Mouse (Mus musculus) liver, embryonic 14.5 days (tissue): ENCODE data around the gene Spin1. TPM values are rescaled to one million over a fixed set of nuclear protein-coding genes. Genes with fewer than 3 reads are reported as not detected.
"Not testable (repeated sequence)": the region's sequence is repeated elsewhere in the genome, so short reads cannot be mapped to it uniquely, and the experiment has no call there.

Source experiments
- ATAC-seq: fragments of 200-750 bp; cut with Nextera tagmentation; 2 replicates; pipeline ENCODE4 v1.8.0; 2017; ENCODE audit warnings: moderate number of reproducible peaks, mild to moderate bottlenecking, moderate library complexity; ENCODE audit not compliant: insufficient read depth
- DNase-seq, 3 experiments: peaks; one replicate each; pipeline ENCODE4 v3.0.0-alpha.2; 2012 to 2013; ENCODE audit warnings: low read depth in 3 of 3, low spot score in 3 of 3
- H3K27ac ChIP-seq: fragments of 300-500 bp; sonication (generic); 2 replicates; pipeline ENCODE4 v1.5.1; 2014; ENCODE audit warnings: moderate library complexity, mild to moderate bottlenecking, control low read depth, inconsistent platforms
- H3K27me3 ChIP-seq: fragments of 300-500 bp; sonication (generic); 2 replicates; pipeline ENCODE4 v1.6.1; 2014; ENCODE audit warnings: mild to moderate bottlenecking, low read length, moderate library complexity; ENCODE audit not compliant: control insufficient read depth, insufficient read depth
- H3K36me3 ChIP-seq: fragments of 300-500 bp; sonication (generic); replicated peaks from 2 replicates; pipeline ENCODE4 v1.6.1; 2014; ENCODE audit warnings: low read depth; ENCODE audit not compliant: control insufficient read depth, insufficient read depth
- H3K4me1 ChIP-seq, 2 experiments: fragments of 200-500 bp in 1 of 2; fragments of 300-500 bp in 1 of 2; sonication (generic) in 1 of 2; replicated peaks; 2 replicates each; pipeline ENCODE4 v1.6.1; 2012 to 2014; ENCODE audit warnings: antibody characterized with exemption in 1 of 2, inconsistent platforms in 1 of 2, low read length in 1 of 2; ENCODE audit not compliant: control insufficient read depth in 2 of 2, insufficient read depth in 2 of 2
- H3K4me2 ChIP-seq: fragments of 300-500 bp; sonication (generic); 2 replicates; pipeline ENCODE4 v1.6.1; 2014; ENCODE audit warnings: low read depth, mild to moderate bottlenecking, control low read depth, moderate library complexity
- H3K4me3 ChIP-seq, 2 experiments: fragments of 200-500 bp in 1 of 2; fragments of 300-500 bp in 1 of 2; sonication (generic) in 1 of 2; 2 replicates each; pipeline ENCODE4 v1.5.1; 2012 to 2014; ENCODE audit warnings: low read depth in 2 of 2, low read length in 2 of 2, mild to moderate bottlenecking in 2 of 2, control low read depth in 1 of 2, inconsistent platforms in 1 of 2, moderate library complexity in 1 of 2; ENCODE audit not compliant: insufficient read depth in 1 of 2
- H3K9ac ChIP-seq: fragments of 300-500 bp; sonication (generic); replicated peaks from 2 replicates; pipeline ENCODE4 v1.6.1; 2014; ENCODE audit warnings: mild to moderate bottlenecking, control low read depth, moderate library complexity
- H3K9me3 ChIP-seq: fragments of 300-500 bp; sonication (generic); 2 replicates; pipeline ENCODE4 v1.6.1; 2016; ENCODE audit warnings: low read length, mixed read lengths; ENCODE audit not compliant: control insufficient read depth
- CTCF ChIP-seq: IDR thresholded peaks from 2 replicates; pipeline ENCODE4 v1.5.1; 2016; ENCODE audit warnings: antibody characterized with exemption, low read depth, control low read depth
- EP300 ChIP-seq: IDR thresholded peaks from 2 replicates; pipeline ENCODE4 v1.6.1; 2016; ENCODE audit warnings: antibody characterized with exemption, low read depth
- WGBS: fragments of 180-500 bp; shearing (Covaris S2); extraction: QIAGEN DNeasy Blood & Tissue Kit; methylation state at CpG from one replicate; pipeline ENCODE4 v1.1.7; 2014; ENCODE audit not compliant: insufficient replicate concordance; 5-methylcytosine and 5-hydroxymethylcytosine counted together
- polyA plus RNA-seq, 2 experiments: library from polyadenylated mRNA; depleted of rRNA in 1 of 2; stranded (reverse) in 1 of 2; unstranded in 1 of 2; fragments of >200 nt; fragmentation: Nextera tagmentation in 1 of 2; extraction: Ambion mirVana in 1 of 2; gene quantifications; 2 replicates each; pipeline versions ENCODE4 v1.2.1 to v1.2.3; 2012 to 2014

Spin1 gene
- polyA plus RNA-seq, 2 experiments = 5.2 to 9.3 TPM

DNA sequence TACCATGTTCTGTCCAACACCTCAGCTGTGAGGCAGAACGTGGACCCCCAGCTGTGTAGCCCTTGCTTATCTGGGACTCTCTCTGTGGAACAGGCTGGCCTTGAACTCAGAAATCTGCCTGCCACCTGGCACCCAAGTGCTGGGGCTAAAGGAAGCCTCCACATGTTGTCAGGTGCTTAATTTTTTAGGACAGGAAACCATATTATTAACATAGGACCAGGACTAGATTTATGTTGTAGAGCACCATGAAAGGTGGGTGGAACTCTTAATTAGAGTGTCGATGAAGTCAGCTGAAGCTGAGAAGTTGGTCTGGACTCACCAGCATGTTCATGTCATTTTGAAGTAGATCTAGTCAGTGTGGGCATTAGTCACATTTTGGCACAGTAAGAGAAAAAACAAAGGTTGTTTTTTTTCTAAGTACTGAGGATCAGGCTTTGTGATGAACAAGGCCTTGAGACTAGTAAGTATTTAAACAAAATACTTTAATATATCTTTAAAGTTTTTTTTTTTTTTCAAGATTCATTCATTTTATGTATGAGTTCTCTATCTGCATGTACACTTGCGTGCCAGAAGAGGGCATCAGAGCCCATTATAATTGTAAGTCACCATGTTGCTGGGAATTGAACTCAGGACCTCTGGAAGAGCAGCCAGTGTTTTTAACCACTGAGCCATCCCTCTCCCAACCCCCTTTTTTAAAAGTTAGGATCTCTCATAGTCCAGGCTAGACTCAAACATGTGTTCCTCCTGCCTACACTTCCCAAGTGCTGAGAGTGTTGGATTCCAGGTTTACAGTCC, 5.4 kb downstream of the Spin1 start:
- TF ChIP-seq EP300 (no peak), CTCF (peak; percentile 17; the same call in 1 of the 2 replicates)
- H3K4me1 ChIP-seq = peaks cover 0 to 2% of the 10 kb centered on the region in 2 experiments; a peak in 1 of 4 replicates
- no peak overlapping the region for H3K9ac ChIP-seq
- no peaks in the 10 kb centered on the region for H3K36me3 ChIP-seq
- 73% methylated on average over 3 of the region's 3 CpGs for WGBS
- no peak for ATAC-seq
- no peak overlapping the region for H3K27ac ChIP-seq
- no peaks in the 10 kb centered on the region for H3K27me3 ChIP-seq
- H3K9me3 ChIP-seq = no peaks in the 10 kb centered on the region
- no peak overlapping the region for H3K4me3 ChIP-seq
- H3K4me2 ChIP-seq = no peak overlapping the region
- no peak for DNase-seq

DNA sequence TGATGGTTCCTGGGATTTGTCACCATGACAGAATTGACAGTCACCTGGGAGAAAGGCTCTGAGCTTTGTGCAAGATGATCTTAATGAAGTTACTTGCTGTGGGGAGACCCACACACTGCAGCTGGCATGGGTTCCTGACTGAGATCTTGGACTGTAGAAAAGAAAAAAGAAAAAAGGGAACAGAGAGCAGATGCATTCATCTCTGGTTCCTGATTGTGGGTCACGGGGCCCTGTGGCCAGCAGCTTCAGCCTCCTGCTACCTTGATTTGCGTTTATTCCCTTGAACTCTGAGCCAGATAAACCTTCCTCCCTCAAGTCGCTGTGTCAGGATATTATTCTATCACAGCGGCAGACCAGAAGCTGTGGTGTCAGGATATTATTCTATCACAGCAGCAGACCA, 6.1 kb downstream of the Spin1 start:
- no peak overlapping the region for H3K4me2 ChIP-seq
- peaks cover 0 to 2% of the 10 kb centered on the region in 2 experiments; a peak in 1 of 4 replicates for H3K4me1 ChIP-seq
- no peak overlapping the region for H3K4me3 ChIP-seq
- no peaks in the 10 kb centered on the region for H3K36me3 ChIP-seq
- no peaks in the 10 kb centered on the region for H3K9me3 ChIP-seq
- no peak overlapping the region for H3K9ac ChIP-seq
- no peak overlapping the region for H3K27ac ChIP-seq
- ATAC-seq = no peak
- WGBS = 66% methylated on average over 4 of the region's 4 CpGs
- TF ChIP-seq EP300 (no peak), CTCF (no peak)
- DNase-seq = no peak
- no peaks in the 10 kb centered on the region for H3K27me3 ChIP-seq

DNA sequence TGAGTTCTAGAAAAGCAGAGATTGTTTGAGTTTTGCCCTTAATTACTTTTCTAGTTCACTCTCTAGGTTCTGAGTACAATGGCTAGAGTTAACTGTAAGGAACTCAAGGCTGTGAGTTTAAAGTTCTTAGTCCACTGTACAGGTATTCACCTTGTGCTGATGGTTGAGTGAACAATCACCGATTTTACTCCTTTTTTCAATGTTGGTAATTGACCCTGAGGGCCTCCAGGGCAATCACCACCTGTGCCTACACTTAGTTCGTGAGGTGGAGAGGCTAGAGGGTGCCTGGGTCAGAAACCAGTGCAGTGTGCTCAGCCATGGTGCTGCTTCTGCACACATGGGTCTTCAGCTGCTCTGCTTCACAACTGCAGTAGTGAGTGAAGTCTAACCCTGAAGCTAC, 8.8 kb downstream of the Spin1 start:
- TF ChIP-seq EP300 (no peak), CTCF (no peak)
- Histone ChIP-seq H3K4me1 (no peaks in the 10 kb centered on the region), H3K9ac (no peak overlapping the region), H3K9me3 (no peaks in the 10 kb centered on the region), H3K27ac (no peak overlapping the region), H3K4me2 (no peak overlapping the region), H3K36me3 (no peaks in the 10 kb centered on the region; the same call in 1 of the 2 replicates), H3K27me3 (no peaks in the 10 kb centered on the region), H3K4me3 (no peak overlapping the region)
- DNase-seq = no peak
- ATAC-seq = no peak
- 70% methylated on average over 2 of the region's 2 CpGs for WGBS

DNA sequence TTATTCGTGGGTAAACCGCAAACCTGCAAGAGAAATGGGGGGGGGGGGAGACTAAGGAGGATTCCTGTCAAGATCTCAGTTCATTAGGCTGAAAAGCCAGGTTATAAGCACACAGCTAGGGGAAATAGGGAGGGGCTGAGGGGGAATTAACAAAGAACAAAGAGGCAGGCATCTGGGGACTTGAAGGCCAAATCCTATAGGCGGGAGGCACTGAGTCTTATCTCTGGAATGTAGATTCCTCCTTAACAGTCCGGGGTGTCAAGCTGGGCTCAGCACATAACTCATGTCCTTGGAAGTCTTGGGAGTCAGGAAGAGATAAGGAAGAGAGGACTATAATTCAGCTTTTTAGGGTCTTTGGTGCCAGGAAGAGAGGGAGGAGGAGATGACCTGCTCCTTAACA, 13.7 kb downstream of the Spin1 start:
- not testable (repeated sequence) for DNase-seq, ATAC-seq, H3K9me3 ChIP-seq, H3K27me3 ChIP-seq, H3K4me1 ChIP-seq, H3K27ac ChIP-seq, H3K36me3 ChIP-seq, H3K9ac ChIP-seq, H3K4me2 ChIP-seq, H3K4me3 ChIP-seq
- 45% methylated on average over 4 of the region's 4 CpGs for WGBS

DNA sequence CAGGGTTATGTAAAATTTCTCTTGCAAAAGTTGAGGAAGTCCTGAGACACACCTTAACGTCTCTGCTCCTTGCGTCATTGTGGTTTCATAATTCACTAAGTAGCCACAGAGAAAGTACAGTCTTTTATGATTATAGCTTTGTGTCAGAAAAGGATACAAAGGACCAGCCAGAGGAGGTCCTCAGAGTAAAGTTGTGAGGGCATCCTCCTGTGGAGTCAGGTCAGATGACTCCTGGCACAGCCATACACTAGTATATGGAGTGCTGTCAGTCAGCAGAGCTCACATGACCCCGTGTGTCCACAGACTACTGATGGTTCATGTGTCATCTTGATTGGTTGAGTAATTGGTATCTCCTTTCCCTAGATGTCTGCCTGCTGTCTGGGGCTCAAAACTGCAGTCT, 15.1 kb downstream of the Spin1 start:
- no peak; the same call in 1 of the 2 replicates for ATAC-seq
- Histone ChIP-seq H3K9me3 (no peaks in the 10 kb centered on the region), H3K27ac (no peak overlapping the region), H3K4me3 (no peak overlapping the region), H3K4me1 (peaks cover 2 to 19% of the 10 kb centered on the region in 2 experiments; a peak in 2 of 4 replicates), H3K9ac (no peak overlapping the region), H3K36me3 (no peaks in the 10 kb centered on the region; the same call in 1 of the 2 replicates), H3K4me2 (no peak overlapping the region), H3K27me3 (no peaks in the 10 kb centered on the region)
- DNase-seq = no peak
- TF ChIP-seq EP300 (no peak), CTCF (no peak)
- 46% methylated on average over 3 of the region's 3 CpGs for WGBS
